Mouse (Mus musculus): ENCODE measurements around the gene Zfp566. TPM values are rescaled to one million over a fixed set of nuclear protein-coding genes. Genes with fewer than 3 reads are reported as not detected.
A peak's percentile ranks its signal among the peaks of the same experiment; 100 is the strongest.
"Not testable (repeated sequence)": the region's sequence is repeated elsewhere in the genome, so short reads cannot be mapped to it uniquely, and the experiment has no call there.

Zfp566 gene
- polyA plus RNA-seq (2015; fragmentation: Nextera tagmentation; extraction: Ambion mirVana): 14.4 and 14.9 TPM in 2 replicates

DNA sequence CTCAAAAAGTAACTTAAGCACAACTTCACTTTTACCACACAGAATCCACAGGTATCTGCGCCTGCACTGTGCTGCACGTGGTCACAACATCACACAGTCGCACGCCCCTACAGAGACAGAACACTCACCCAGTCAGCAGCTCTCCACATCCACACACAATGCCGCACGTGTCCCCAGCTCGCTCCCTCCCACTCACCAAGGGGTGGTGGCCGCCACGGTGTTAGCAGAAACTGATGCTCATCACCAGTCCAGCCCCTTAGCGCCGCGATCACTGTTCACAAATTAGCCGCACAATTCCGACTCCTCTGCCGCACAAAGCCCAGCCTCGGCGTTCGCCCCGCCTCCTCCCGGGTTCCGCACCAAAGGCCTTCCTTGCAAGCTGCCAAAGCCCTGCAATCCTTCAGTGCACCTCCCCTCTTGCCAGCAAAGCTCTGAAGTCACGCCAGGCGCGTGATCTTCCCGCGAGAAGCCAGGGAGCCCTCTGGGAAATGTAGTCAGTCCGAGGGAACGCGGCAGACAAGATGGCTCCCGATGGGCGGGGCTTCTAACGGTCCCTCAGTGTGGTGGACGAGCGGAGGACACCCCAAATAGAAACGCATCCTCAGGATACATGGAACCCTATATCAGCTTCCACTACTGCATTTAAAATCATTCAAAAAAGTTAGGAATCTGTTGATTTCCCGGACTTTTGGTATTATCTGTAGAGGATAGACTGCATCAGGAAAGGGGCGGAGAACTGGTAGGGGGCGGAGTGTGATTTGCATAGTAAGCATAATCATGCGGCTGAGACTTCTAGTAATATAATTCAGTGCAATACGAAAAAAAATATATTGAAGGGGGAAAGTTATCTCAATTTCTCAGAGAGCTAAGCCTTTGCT, at the start of gene Zfp566, which contains the start of gene Gm26920:
TSS of gene Zfp566 (minus strand) at position 436 of the 878 bp plus-strand sequence.
TSS of gene Gm26920 (minus strand) at position 319 of the 878 bp plus-strand sequence.
- no peaks in the 10 kb centered on the region for H3K27me3 ChIP-seq (replicated peaks; ENCODE audit: control insufficient read depth, insufficient read depth, low read length)
- H3K4me2 ChIP-seq (ENCODE audit: low read length): peak within 1 kb of the TSS; percentile 72
- peak within 1 kb of the TSS; percentile 70 for H3K9ac ChIP-seq (ENCODE audit: low read depth, low read length)
- peak within 1 kb of the TSS; percentile 83 for H3K27ac ChIP-seq (ENCODE audit: low read depth, low read length)
- H3K36me3 ChIP-seq (ENCODE audit: control insufficient read depth, insufficient read depth, low read length): peaks cover 12% of the 10 kb centered on the region
- H3K4me1 ChIP-seq (ENCODE audit: control insufficient read depth, insufficient read depth, low read depth, low read length): peaks cover 28% of the 10 kb centered on the region
- no peaks in the 10 kb centered on the region for H3K9me3 ChIP-seq (ENCODE audit: control insufficient read depth, low read length)
- under 1% methylated on average over 40 of the region's 40 CpGs for WGBS
- peak within 1 kb of the TSS; percentile 62 for H3K4me3 ChIP-seq (ENCODE audit: low read length)
- peak; percentile 93 for ATAC-seq

DNA sequence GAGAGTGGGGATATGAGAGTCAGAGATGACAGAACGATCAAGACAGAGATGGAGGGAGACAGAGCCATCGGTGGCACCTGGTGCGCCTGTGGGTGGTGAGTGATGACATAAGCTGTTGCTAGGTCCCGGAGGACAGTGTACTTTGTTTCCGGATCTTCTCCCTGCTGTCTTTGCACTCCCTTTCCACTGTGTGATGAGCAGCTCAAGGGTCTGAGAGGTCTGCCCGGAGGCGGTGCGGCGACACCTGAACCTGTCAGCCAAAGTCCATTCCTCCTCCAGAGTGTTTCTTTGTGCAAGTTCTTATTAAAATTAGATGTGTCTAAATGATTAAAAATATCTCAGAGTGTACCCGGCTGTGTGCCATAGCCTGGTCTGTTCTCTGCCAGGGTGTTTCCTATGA, 46.5 kb upstream of the Zfp566 start:
- Histone ChIP-seq H3K9ac (ENCODE audit: low read depth, low read length) (no peak overlapping the region), H3K27me3 (replicated peaks; ENCODE audit: control insufficient read depth, insufficient read depth, low read length) (no peaks in the 10 kb centered on the region), H3K4me1 (ENCODE audit: control insufficient read depth, insufficient read depth, low read depth, low read length) (no peaks in the 10 kb centered on the region), H3K36me3 (ENCODE audit: control insufficient read depth, insufficient read depth, low read length) (peaks cover 39% of the 10 kb centered on the region), H3K27ac (ENCODE audit: low read depth, low read length) (no peak overlapping the region), H3K4me3 (ENCODE audit: low read length) (no peak overlapping the region), H3K9me3 (ENCODE audit: control insufficient read depth, low read length) (no peaks in the 10 kb centered on the region), H3K4me2 (ENCODE audit: low read length) (no peak overlapping the region)
- ATAC-seq: no peak
- WGBS: 92% methylated on average over 10 of the region's 10 CpGs

DNA sequence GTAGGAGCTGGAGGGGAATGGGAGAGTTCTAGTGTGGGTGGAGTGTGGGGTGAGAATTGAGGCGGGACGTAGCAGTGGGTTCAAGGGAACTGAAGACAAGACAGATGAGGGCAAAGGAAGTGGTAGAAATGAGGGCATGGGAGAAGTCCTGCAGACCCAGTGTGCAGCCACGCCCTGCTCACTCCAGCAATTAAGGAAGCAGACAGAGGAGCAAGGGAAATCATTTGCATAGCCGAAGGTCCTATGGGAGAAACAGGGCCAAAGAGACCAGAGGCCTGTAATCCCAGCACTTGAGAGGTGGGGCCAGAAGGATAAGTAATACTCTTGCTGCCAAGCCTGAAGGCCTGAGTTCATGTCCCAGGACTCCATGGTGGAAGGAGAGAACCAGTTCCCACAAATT, 42.1 kb upstream of the Zfp566 start:
- ATAC-seq: no peak
- no peak overlapping the region for H3K4me2 ChIP-seq (ENCODE audit: low read length)
- WGBS: 91% methylated on average over 4 of the region's 4 CpGs
- H3K36me3 ChIP-seq (ENCODE audit: control insufficient read depth, insufficient read depth, low read length): peaks cover 55% of the 10 kb centered on the region
- no peaks in the 10 kb centered on the region for H3K27me3 ChIP-seq (replicated peaks; ENCODE audit: control insufficient read depth, insufficient read depth, low read length)
- no peak overlapping the region for H3K27ac ChIP-seq (ENCODE audit: low read depth, low read length)
- H3K4me3 ChIP-seq (ENCODE audit: low read length): no peak overlapping the region
- H3K9me3 ChIP-seq (ENCODE audit: control insufficient read depth, low read length): no peaks in the 10 kb centered on the region
- H3K9ac ChIP-seq (ENCODE audit: low read depth, low read length): no peak overlapping the region
- no peaks in the 10 kb centered on the region for H3K4me1 ChIP-seq (ENCODE audit: control insufficient read depth, insufficient read depth, low read depth, low read length)

DNA sequence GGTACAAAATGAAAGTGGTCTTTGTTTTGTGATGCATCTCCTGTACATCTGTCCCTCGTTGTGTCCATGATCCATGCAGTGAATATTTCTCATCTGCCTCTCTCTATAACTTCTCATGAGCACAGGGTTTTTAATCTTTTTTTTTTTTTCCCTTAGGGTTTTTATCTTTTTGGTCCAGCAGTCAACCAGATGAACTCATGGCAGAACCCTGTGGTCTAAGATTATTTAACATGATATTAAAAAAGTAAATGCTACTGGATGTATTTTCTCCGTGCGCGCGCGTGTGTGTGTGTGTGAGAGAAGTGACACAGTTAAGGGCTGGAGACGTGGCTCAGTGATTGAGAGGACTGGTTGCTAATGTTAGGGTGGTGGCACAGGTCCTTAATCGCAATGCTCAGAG, 39.6 kb upstream of the Zfp566 start:
- no peak for ATAC-seq
- no peaks in the 10 kb centered on the region for H3K4me1 ChIP-seq (ENCODE audit: control insufficient read depth, insufficient read depth, low read depth, low read length)
- H3K9me3 ChIP-seq (ENCODE audit: control insufficient read depth, low read length): no peaks in the 10 kb centered on the region
- H3K27ac ChIP-seq (ENCODE audit: low read depth, low read length): no peak overlapping the region
- H3K36me3 ChIP-seq (ENCODE audit: control insufficient read depth, insufficient read depth, low read length): peaks cover 52% of the 10 kb centered on the region
- no peak overlapping the region for H3K4me3 ChIP-seq (ENCODE audit: low read length)
- no peak overlapping the region for H3K9ac ChIP-seq (ENCODE audit: low read depth, low read length)
- no peak overlapping the region for H3K4me2 ChIP-seq (ENCODE audit: low read length)
- H3K27me3 ChIP-seq (replicated peaks; ENCODE audit: control insufficient read depth, insufficient read depth, low read length): no peaks in the 10 kb centered on the region
- WGBS: 94% methylated on average over 8 of the region's 8 CpGs

DNA sequence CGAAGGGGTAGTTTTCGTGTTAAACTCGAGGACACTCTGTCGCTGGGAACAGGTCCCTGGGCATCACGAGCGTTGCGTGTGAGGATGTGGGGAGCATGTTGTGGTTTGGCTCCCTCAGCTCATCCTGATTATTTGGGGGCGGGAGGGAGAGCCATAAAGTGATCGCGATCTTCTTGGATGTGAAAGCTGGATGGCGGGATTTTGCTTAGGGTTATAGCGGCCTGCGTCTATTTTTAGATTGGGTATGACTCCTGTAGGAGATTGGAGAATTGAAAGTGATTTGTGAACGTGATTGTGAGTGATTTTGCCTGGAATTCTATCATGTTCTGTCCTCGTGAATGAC, 31.8 kb upstream of the Zfp566 start:
- 3% methylated on average over 15 of the region's 15 CpGs for WGBS
- Histone ChIP-seq H3K9ac (ENCODE audit: low read depth, low read length) (peak overlapping the region; percentile 84), H3K27me3 (replicated peaks; ENCODE audit: control insufficient read depth, insufficient read depth, low read length) (no peaks in the 10 kb centered on the region), H3K36me3 (ENCODE audit: control insufficient read depth, insufficient read depth, low read length) (peaks cover 4% of the 10 kb centered on the region; the same call in 1 of the 2 replicates), H3K4me2 (ENCODE audit: low read length) (peak overlapping the region; percentile 89), H3K27ac (ENCODE audit: low read depth, low read length) (peak overlapping the region; percentile 87), H3K9me3 (ENCODE audit: control insufficient read depth, low read length) (no peaks in the 10 kb centered on the region), H3K4me3 (ENCODE audit: low read length) (peak overlapping the region; percentile 66), H3K4me1 (ENCODE audit: control insufficient read depth, insufficient read depth, low read depth, low read length) (peaks cover 8% of the 10 kb centered on the region)
- no peak for ATAC-seq

DNA sequence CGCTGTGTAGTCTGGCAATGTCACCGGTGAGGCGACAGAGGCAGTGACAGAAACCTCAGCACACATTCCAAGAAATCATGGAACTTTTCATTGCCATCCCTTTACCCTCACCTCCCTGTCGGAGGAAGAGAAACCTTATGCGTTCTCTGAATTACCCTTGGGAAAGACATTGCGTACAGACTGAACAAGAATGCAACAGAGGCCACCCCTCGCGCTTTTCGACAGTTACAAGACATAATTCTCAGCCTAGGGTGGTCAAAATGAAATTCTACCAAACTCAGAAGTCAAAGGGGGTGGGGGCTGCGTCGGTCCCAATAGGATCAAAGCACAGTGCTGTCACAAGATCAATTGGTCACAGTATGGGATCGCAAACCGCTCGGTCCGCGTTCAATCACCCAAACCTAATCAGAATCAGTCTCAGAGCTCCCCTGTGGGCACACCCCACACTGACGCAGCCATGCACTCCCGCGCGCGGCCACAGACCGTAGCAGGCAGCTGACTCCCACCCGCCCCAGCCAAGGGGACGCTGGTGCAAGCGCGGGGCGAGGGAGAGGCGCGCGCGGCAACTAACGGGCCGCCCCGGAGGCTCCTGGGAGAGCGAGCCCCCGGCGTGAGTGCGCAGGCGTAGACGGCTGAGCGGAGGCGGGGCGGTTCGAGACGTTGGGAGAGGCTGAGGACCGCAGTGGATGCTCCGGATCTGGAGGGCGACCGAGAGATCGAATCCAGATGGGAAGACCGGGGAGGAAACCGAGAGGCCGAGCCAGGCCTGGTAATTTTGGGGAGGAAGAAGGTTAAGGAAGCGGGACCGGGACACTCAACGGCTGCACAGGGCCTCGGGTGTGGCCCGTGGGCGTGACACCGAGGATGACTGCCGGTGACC, 31.2 kb upstream of the Zfp566 start, which contains the start of gene Zfp382:
TSS of gene Zfp382 (plus strand) at position 635 of the 880 bp plus-strand sequence.
- peak within 1 kb of the TSS; percentile 66 for H3K4me3 ChIP-seq (ENCODE audit: low read length)
- peak within 1 kb of the TSS; percentile 89 for H3K4me2 ChIP-seq (ENCODE audit: low read length)
- H3K36me3 ChIP-seq (ENCODE audit: control insufficient read depth, insufficient read depth, low read length): peaks cover 2% of the 10 kb centered on the region; the same call in 1 of the 2 replicates
- H3K9ac ChIP-seq (ENCODE audit: low read depth, low read length): peak within 1 kb of the TSS; percentile 84
- peak; percentile 98 for ATAC-seq
- peaks cover 8% of the 10 kb centered on the region for H3K4me1 ChIP-seq (ENCODE audit: control insufficient read depth, insufficient read depth, low read depth, low read length)
- peak within 1 kb of the TSS; percentile 87 for H3K27ac ChIP-seq (ENCODE audit: low read depth, low read length)
- H3K27me3 ChIP-seq (replicated peaks; ENCODE audit: control insufficient read depth, insufficient read depth, low read length): no peaks in the 10 kb centered on the region
- WGBS: under 1% methylated on average over 61 of the region's 61 CpGs
- H3K9me3 ChIP-seq (ENCODE audit: control insufficient read depth, low read length): no peaks in the 10 kb centered on the region

DNA sequence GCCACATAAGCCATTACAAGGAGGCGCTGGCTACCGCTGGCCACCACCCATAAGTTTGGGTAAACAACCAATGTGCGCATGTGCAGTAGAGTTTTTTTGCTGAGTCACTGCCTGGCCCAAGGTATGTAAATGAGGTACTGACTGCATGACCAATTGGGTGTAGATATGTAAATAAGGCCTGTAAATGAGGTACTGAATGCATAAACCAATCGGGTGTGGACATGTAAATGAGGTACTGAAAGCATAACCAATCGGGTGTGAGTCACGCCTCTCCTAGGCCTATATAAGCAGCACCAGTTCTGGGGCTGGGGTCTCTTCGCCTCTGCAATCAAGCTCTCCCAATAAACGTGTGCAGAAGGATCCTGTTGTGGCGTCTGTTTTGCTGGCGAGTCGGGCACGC, 27.6 kb upstream of the Zfp566 start:
- WGBS: 95% methylated on average over 12 of the region's 12 CpGs
- H3K4me2 ChIP-seq (ENCODE audit: low read length); H3K27me3 ChIP-seq (replicated peaks; ENCODE audit: control insufficient read depth, insufficient read depth, low read length); H3K4me1 ChIP-seq (ENCODE audit: control insufficient read depth, insufficient read depth, low read depth, low read length); H3K4me3 ChIP-seq (ENCODE audit: low read length); H3K9me3 ChIP-seq (ENCODE audit: control insufficient read depth, low read length); H3K36me3 ChIP-seq (ENCODE audit: control insufficient read depth, insufficient read depth, low read length); ATAC-seq; H3K27ac ChIP-seq (ENCODE audit: low read depth, low read length); H3K9ac ChIP-seq (ENCODE audit: low read depth, low read length): not testable (repeated sequence)

DNA sequence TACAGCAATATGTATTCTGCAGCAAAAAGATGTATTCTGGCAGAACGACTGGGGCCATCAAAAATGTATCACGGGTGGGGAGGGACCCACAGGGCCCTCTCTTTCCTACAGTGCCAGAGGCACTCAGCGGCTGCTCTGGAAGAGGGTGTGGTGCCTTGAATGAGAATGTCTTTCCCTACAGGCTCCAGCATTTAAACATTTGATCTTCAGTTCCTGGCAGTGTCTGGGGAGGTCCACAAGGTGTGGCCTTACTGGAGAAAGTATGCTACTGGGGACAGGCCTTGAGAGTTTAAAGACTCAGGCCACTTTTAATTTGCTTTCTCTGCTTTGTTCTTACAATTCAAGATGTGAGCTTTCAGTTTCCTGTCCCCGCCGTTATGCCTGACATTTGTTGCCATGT, 25.7 kb upstream of the Zfp566 start:
- no peak overlapping the region for H3K4me3 ChIP-seq (ENCODE audit: low read length)
- H3K4me2 ChIP-seq (ENCODE audit: low read length): no peak overlapping the region
- WGBS: 98% methylated on average over 5 of the region's 5 CpGs
- ATAC-seq: no peak
- peaks cover 6% of the 10 kb centered on the region; the same call in 1 of the 2 replicates for H3K9me3 ChIP-seq (ENCODE audit: control insufficient read depth, low read length)
- no peaks in the 10 kb centered on the region for H3K4me1 ChIP-seq (ENCODE audit: control insufficient read depth, insufficient read depth, low read depth, low read length)
- H3K36me3 ChIP-seq (ENCODE audit: control insufficient read depth, insufficient read depth, low read length): no peaks in the 10 kb centered on the region
- no peak overlapping the region for H3K27ac ChIP-seq (ENCODE audit: low read depth, low read length)
- no peaks in the 10 kb centered on the region for H3K27me3 ChIP-seq (replicated peaks; ENCODE audit: control insufficient read depth, insufficient read depth, low read length)
- no peak overlapping the region for H3K9ac ChIP-seq (ENCODE audit: low read depth, low read length)

DNA sequence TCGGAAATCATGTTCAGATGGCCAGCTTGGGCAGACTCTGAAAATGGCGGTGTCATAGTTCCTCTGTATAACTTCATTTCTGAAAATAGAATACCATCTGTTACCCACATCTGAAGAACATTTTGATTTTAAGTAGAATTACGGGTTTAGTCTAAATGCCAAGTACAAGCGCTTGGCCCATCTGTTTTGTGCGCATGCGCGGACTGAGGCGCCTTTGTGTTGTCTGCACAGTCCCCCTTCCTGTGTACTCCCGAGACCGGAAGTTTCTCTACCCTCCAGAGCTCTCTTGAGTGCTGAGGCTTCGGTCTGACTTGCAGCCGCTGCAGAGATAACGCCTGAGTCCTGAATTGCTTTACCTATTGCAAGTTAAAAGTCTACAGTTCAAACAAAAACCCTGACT, 9.0 kb upstream of the Zfp566 start:
- no peak overlapping the region for H3K4me3 ChIP-seq (ENCODE audit: low read length)
- no peak overlapping the region for H3K27ac ChIP-seq (ENCODE audit: low read depth, low read length)
- H3K4me1 ChIP-seq (ENCODE audit: control insufficient read depth, insufficient read depth, low read depth, low read length): peaks cover 6% of the 10 kb centered on the region
- 94% methylated on average over 13 of the region's 13 CpGs for WGBS
- peaks cover 38% of the 10 kb centered on the region for H3K36me3 ChIP-seq (ENCODE audit: control insufficient read depth, insufficient read depth, low read length)
- peaks cover 2% of the 10 kb centered on the region; the same call in 1 of the 2 replicates for H3K9me3 ChIP-seq (ENCODE audit: control insufficient read depth, low read length)
- no peak overlapping the region for H3K4me2 ChIP-seq (ENCODE audit: low read length)
- no peaks in the 10 kb centered on the region for H3K27me3 ChIP-seq (replicated peaks; ENCODE audit: control insufficient read depth, insufficient read depth, low read length)
- no peak for ATAC-seq
- no peak overlapping the region for H3K9ac ChIP-seq (ENCODE audit: low read depth, low read length)
